Mouse (Mus musculus): ENCODE data around the gene Cdh4.

DNA sequence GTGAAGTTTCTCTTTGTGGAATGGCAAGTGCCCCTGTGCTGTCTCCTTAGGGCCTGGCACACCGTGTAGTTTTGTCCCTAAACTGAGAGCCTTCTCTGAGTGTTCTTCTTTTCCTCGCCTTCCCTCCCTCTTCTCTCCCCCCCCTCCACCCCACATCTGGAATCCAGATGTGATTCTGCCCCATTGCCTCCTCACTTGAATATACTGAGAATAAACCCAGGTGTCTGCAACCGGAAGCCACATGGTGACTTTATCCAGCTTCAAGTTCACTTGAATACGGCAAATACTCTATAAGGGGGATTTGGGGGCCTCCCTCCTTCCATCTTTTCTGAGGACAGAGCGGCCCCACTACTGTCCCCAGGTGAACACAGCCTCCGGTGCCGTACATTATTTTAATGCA, 395.8 kb downstream of the Cdh4 start:
- TF ChIP-seq CTCF (IDR thresholded peaks at IDR 0.05; ENCODE audit: low read depth): no peak
- no peak for TF ChIP-seq EP300 (IDR thresholded peaks at IDR 0.05; ENCODE audit: low read depth)

Data from heart, postnatal 0 days (tissue).